Mouse (Mus musculus): ENCODE results near the gene Ccdc12.

Gene Ccdc12

DNA sequence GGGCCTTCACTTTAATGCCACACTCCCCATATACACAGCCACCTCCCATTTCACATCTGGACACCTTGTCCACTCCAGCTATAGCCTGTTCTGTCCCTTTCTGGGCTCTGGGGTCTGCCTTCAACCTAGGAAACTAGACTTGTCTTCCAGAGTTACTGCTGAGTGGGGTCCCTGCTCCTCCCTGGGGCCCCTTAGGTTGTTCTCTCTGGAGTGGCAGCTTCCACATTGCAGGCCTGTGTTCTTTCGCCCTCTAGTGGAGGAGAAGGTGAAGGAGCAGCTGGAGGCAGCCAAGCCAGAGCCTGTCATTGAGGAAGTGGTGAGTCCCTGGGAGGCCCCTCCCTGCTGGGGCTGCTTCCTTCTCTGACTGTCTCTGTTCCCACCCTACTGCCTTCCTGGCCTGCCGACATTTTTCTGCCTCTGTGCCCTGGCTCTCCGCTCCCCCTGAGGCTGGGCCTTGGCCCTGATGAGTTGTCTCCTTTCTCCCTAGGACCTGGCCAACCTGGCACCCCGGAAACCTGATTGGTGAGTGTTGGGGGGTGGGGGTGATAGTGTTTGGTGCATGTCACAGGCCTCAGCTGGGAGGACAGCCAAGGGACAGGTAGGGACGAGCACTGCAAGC, 53.4 kb downstream of the Ccdc12 start:
- DNase-seq, result peak; percentile 79 to 82

DNA sequence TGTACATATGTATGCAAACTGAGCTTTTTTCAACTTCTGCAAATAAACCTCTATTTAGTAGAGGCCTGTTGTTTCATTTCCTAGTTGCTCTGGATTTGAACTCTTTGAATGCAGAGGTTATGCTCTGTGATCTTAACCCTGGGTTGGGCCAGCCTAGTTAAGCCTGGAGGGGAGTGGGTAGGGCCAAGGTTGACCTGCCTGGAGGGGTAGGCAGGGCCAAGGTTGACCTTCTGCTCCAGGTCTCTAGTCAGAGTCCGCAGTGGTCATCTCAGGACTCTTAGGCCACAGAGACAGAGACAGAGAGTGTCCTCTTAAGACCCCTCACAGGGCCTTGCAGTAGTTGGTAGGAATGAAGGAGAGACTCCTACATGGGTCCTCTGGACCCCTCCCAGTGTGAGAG, 55.2 kb downstream of the Ccdc12 start:
- no peak for DNase-seq

DNA sequence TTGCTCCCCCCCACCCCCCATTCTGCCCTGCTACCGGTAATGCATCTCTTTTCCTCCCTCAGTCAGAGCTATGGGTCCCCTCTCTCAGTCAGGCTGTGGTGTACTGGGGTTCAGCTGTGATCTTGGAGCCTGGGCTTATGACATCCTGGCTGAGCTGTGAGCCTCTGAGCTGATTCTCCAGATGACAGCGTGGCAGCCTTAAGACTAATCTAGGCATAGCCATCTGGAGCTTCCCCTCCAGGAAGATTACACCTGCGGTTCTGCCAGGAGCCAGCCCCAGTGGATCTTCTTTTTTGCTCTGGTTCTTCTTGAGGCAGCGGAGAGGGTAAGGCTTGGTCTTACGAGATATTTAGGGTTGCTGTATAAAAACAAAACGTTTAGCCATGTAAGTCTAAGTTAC, 55.7 kb downstream of the Ccdc12 start:
- DNase-seq, result no peak

DNA sequence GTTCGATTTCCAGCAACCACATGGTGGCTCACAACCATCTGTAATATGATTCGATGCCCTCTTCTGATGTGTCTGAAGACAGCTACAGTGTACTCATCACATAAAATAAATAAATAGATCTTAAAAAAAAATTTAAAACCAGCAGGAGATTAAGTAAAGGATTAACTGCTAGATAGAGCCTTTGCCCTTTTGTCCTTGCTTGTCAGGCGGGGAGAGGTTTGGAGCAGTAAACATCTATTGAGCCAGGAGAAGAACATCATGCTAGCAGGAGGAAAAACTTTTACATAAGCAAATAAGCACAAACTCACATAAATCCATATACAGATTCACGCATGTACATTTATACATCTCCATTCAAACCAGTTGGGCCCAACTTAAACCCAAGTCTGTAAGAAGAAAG, 56.2 kb downstream of the Ccdc12 start:
- no peak for DNase-seq

DNA sequence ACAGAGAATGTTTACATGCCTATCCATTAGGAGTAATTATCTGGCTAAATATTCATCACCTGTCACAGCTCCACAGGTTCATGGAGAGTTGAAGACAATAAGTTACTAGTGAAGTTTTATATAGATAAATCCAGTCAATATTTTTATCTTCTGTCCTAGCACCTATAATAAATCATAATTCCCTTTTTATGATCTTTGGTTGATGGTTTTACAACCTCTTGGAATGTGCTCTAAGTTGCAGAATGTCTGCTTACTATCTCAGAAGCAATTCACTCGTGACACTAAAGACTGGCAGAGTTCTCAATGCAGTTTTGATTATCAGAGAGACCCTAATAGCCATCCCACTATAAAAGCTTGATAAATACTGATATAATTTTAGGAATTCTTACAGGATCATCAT, 57.1 kb downstream of the Ccdc12 start:
- DNase-seq, result no peak

DNA sequence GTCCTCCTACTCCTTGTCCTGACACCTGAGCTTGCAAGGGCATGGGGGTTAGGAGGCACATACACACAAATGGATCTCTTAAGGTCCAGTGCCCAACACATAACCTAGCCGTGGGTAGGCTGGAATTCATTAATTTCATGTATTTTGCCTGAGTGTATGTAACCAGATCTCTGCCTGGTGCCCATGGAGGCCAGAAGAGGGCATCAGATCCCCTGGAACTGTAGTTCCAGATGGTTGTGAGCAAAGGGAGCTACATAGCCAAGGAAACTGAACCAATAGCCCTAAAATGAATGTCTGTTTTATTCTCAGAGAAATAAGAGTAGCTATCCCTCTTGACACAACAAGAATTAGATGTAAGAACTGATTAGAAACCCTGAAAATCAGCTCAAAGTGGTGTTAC, 59.1 kb downstream of the Ccdc12 start:
- DNase-seq, result no peak

DNA sequence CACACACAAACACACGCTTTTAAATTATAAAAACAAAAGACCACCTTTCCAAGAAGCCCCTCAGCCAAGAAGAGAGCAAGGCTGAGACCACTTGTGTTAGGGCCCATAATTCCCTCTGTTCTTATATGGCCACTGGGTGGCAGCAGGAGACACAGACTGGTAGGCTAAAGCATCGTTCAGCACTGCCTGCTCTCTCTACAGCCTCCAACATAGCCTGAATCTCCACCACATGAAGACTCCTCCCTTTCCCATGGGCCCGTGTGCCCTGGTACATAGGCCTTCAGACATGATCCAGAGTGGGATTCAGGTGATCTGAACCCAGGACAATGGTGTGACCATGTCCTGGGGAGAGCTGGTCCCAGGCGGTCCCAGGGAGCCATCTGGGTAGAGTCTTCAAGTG, 60.5 kb downstream of the Ccdc12 start:
- DNase-seq, result peak; percentile 51 to 74

DNA sequence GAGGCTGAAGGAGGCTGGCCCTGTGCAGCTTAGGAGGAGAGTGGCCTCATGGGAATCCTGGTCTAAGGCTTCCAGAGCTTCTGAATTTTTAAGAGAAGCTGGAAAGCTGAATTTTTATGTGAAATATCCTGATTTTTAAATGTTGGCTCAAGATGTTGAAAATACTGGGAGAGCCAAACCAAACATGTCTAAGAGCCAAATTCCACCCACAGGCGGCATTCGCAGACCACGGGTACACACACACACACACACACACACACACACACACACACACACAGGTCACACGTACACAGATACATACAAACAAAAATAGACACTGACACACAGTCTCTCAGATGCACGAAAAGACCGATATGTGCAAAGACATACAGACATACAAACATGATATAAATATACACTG, 61.8 kb downstream of the Ccdc12 start:
- no peak for DNase-seq

DNA sequence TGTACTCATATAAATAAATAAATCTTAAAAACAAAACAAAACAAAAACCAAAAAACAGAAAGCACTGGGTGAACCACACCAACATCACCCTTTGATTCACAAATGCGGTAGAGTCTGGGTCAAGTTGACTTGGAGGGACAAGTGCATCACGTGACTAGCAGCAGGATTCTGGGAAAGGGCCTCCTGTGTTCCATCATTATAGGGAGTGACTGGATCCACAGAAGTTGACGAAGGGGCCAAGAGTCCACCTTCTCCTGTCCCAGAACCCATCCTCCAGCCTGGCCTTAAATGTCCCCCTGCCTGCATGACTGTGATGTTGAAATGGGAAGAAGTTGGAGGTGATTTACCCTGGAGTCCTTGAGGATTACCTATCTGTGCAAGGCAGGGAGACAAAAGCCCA, 62.5 kb downstream of the Ccdc12 start:
- DNase-seq, result no peak

DNA sequence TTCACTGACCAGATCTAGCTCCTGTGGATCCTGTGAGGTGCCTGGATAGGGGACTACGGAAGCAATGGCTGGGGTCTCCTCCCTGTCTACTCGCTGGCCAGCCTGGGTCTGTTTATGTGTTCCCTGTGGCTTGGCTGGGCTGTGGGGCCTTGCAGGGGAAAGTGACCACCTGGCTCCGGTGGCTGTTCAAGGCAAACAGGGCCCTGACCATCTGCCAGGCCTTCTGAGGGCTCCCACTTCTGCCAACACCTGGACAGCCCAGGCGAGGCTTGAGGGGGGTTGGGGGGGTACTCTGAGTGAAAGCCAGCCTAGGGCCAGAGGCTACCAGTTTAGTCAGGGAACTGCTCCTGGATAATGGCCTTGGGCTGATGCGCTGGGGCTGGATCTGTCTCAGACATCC, 63.7 kb downstream of the Ccdc12 start:
- no peak for DNase-seq

DNA sequence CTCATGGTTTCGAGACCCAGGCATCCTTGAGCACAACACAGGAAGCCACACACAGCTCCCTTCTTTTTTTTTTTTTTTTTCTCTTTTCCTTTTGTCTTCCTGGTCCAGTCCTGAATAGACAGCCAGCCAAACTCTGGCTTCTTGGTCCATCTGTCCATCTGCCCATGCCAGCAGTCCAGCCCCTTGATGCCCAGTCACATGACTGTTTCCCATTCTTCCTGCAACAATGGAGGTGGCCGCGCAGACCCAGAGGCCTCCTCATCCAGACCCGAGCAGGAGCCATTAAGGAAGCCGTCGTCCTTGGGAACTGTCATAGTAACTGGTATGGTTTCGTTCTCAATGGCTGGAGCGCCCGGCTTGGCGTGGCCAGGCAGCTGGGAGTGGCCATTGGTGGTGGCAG, 65.8 kb downstream of the Ccdc12 start:
- no peak for DNase-seq

DNA sequence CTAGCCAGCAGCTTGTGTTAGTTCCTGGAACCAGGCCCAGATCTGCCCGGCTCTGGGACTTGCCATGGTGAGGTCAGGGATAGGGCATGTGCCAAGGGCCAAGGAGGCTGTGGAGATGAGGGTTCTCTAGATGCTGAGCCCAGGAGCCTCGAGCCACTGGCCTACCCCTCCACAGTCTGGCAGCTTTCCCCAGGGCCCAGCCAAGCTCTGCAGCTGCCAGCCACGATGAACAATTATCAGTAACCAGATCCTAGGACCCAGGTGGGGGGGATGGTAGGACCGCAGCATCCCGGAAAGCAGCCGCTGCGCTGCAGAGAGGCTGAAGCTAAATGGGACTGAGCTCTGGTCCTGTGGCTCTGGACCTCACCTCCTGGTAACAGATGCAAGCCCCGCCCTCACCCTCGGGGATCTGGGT, 69.4 kb downstream of the Ccdc12 start:
- peak in 1 of 2 experiments; percentile 46 for DNase-seq

DNA sequence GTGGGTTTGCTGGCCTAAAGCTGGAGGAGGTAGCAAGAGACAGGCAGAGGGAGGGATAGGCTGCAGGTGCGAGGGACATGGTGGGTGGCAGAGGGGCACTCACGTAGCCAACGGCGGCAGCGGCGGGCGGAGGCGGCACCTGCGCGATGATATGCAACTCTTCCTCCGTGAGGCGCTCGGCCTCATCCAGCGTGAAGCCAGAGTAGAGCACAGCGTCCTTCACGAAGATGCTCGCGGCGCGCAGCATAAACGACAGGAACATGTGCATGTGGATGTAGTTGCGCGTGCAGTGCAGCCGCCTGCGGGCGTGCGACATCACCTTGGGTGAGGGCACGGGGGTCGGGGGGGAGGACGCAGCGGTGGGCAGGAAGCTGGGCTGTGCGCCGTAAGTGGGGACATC, 70.6 kb downstream of the Ccdc12 start:
- DNase-seq, result no peak

DNA sequence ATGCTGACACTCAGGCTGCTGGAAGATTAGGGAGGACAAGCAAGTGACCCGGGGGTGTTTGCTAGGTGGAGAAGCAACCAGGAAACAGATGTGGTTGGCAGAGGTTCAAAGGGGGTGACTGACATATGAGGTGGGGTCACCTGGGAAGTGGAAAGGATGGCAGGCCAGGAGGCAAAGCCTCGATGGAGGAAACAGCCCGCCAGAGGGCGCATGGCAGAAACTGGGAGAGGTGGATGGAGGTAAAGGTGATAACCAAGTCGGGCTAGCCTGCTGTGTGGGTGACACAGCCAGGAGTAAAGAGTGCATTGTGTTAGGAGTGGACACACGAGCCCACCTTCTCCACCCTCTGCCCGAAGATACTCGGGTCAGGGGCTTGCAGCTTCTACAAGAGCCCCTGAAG, 73.5 kb downstream of the Ccdc12 start:
- DNase-seq, result peak; percentile 60 to 78

DNA sequence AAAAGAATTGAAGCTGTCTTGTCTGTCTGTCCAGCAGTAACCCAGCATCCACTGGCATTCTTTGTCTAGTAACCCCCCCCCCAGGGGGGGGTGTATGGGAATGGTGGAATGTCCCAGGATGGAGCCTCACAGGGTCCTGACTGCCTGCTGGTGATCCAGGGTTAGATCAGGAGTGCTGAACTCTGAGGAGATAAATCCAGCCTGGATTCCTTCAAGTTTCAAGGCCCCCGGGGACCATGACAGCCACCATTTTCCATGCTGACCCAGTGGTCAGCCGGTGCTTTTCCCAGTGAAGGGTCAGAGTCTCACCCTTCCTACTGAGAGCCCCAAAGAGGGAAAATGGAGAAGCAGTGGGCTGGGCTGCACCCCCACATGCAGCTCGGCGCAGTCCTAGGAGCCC, 75.6 kb downstream of the Ccdc12 start:
- no peak for DNase-seq

DNA sequence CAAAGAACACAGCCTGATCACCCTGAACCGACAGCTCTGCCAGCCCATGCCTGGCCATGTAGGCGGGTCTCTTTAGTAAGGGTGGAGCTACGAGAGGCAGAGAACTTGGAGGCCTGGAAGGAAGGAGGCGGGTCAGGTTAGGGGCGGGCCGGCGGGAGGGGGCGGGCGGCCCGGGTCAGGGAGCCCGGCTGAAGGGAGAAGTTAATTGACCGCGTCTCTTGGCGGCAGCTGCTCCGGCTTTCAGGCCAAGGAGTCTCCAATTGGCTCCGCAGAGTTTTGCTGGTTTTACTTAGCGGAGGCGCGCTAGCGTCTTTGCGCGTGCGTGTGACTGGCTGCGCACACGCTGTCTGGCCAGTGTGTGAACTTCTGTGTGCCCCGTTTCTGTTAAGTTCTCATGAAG, 76.3 kb downstream of the Ccdc12 start:
- peak; percentile 37 to 53 for DNase-seq

DNA sequence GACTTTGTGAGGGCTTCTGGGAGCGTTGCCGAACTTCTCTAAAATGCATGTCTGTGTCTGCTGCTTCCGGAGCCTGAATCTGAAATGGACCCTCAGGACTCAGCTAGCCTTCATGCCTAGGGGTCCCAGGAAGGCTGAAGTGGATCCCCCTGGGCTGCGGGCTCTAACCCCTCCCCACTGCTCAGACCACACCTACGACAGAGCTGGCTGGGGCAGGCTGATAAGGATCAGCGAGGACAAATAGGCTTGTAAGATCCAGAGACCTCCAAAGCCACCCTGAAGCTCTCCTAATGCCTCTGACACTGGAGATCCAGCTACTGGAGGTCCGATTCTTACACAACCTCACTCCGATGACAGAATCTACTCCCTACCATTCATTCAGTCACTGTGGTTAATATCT, 76.8 kb downstream of the Ccdc12 start:
- DNase-seq, result no peak

DNA sequence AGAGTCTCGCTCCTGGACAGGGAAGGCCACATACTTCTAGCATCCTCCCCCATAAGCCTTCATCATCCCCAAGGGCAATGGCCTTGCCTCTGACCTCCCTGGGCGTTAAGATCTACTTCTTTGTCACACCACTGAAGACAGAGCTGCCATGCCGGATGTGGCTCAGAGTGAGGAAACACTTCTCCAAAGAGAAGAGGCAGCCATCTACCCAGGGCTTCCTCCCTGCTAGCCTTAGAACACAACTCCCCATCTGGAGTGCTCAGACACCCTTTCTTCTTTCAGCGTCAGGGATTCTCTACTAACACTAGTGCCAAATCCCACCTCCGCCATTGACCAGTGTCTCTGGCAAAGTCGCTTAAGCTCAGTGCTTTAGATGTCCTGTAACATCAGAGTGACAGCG, 77.9 kb downstream of the Ccdc12 start:
- no peak for DNase-seq

DNA sequence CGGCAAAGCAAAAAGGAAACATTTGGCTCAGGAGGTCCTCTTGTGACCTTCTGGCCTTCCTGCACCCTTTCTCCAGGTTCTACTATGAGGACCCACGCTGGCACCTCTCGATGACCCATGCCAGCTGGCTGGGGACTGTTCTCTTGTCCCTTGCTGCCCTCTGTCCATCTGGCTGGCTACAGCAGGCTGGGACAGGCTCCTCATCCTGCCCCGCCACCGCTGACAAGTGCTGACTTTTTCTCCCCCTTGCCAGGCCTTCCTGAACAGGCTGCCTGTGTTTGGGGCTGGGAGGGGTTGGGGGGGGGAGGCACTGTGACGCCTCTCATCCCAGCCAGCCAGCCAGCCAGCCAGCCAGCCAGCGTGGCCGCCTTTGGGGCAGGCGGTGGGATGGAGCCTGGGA, 80.1 kb downstream of the Ccdc12 start:
- peak in 1 of 2 experiments; percentile 41 for DNase-seq

DNA sequence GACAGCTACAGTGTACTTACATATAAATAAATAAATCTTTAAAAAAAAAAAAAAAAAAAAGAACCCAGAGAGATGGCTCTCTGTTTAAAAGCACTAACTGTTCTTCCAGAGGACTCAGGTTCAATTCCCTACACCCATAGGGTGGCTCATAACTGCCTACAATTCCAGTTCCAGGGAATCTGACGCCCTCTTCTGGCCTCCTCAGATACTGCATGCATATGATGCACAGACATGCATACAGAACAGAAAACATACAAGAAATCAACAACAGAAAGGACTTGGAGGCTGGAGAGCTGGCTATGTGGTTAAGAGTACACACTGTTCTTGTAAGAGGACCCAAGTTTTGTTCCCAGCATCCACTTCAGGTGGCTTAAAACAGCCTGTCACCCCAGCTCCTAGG, 81.8 kb downstream of the Ccdc12 start:
- DNase-seq, result no peak

DNA sequence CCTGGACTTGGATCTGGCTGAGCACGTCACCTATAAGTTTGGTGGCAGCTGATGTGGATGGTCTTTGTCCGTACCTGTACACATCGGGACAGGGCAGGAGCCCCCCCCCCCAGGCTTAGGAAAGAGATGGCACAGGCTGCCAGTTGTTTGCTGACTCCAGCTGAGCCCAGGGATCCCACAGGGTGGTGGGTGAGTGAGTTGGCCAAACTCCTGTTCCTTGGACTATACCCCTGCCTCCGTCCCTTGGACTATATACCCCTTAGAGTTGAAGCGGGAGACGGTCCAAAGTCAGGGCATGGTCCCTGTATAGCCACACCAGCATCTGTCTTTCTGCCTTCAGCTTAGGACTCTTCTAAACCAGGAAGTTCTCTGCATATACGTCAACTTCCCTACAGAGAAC, 83.7 kb downstream of the Ccdc12 start:
- no peak for DNase-seq

DNA sequence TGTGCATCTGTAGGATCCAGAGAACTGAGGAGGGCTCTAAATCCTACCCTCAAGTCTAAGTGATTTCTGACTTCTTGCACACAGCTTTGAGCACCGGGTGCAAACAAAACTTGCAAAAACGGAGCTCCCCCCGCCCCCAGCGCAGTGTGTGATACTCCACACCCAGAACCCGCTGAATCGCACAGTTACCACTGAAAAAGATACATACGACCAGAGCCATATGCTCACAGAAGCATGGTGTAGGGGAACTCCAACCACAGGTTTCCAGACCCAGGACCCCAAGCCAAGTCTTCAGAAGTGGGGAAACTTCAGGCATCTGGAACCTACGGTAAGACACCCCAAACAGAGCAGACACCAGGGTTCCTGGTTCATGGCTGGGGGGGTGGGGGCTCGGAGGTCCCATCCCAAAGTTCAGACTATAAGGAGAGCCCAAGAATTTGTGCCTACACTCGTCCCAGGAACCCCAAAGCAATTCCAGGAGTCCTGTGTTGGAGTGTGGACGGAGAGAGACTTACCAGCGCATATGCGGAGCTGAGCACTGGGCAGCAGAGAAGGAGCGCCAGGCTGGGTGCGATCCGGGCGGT, 85.5 kb downstream of the Ccdc12 start, which contains the start of gene Myl3:
Gene Myl3, plus strand, starts transcription at position 151 of the 584 bp plus-strand sequence.
- no peak for DNase-seq

DNA sequence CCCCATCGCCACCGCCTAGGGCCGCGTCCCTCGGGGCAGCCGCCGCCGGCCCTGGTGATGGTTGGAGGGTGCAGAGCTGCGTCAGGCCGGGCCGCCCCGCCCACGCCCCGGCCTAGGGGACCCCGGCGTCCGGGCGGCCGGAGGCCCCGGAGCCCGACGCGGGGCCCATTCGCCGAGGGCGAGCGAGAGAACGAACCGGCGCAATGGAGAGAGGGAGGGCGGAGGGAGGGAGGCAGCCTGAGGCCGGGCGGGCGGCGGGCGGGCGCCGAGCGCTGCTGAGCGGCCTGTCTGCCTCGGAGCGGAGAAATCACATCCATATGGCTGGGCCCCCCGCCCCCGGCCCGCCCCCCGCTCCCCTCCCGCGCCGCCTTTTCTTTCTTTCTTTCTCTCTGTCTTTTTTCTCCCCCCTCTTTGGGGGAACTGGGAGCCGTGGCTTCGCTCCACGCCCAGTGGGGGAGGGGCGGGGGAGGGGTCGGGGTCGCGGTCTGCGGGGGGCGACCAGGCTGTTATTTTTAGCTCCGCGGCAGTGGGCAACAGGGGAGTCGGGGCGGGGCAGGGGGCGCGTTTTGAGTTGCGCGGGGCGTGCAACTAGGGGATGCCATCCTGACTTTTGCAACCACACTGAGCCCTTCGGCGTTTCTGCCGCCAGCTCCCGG, 86.1 kb downstream of the Ccdc12 start:
- DNase-seq, result peak in 1 of 2 experiments; percentile 46

DNA sequence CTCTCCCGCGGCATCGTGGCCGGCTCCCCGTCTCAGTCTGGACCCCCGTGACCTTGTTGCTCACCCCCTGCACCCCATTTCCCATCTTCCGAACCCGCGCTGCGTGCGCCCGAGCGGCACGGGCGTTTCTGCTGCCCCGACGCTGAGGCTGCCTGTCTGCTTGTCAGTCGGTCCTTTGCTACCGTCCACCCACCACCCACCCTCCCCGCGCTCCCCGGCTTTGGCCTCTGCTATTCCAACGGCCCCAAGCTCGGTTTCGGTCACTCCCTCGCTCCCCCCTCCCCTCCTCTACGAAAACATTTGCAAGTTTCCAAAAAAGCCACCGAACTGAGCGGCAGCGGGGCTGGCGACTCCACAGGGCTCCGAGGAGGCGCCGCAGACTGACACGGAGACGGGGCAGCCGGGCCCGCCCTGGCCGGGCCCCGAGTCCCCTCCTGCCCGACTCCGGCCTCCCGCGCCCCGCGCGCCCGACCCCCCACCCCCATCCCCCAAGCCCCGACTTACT, 86.7 kb downstream of the Ccdc12 start:
- peak in 1 of 2 experiments; percentile 32 for DNase-seq
